17 mouse cellular contexts compared by ENCODE assay signal in the genomic region with DNA sequence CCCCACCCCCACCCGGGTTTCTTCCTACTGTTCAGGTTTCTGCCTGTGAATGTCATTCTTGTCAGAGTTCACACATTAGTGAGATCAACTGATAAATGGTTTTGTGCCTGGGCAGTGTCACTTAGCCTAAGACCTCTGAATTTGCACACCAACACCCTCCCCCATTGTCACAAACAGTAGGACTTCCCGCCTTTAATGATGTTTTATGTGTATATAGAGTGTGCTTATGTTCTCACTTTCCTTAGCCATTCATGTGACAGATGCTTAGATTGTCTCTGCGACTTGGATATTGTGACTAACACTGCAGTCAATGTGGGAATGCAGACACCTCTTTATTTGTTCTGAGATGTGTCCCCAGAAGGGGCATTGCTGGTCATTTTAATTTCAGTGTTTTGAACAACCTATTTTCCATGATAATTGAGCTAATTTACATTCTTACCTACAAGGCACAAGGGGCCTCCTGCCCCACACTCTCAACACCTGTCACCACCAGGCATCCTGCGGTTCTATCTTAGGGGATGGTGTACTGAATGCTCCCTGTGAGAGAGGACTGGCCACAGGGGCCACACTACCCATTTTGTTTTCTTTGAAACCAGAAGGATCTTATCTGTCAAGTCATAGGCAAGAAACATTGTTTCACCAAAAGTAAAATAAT.
DNase-seq lines count a peak whose midpoint lies in the region; ATAC-seq and TF ChIP-seq lines count a peak whose summit lies in the region.
"Had no signal": no experiment of that assay in that cellular context is flagged by ENCODE, and none has a peak within 500 bp of the region (broad histone marks: within the 10 kb centered on the region; RNA-seq: fewer than 3 reads in every experiment).

No protein-coding gene starts in this region.

- TF ChIP-seq CTCF in ES-Bruce4 (IDR thresholded peaks at IDR 0.05; ENCODE audit: low read depth, low read length) = no peak

- H3K4me2 ChIP-seq in kidney, embryonic 14.5 days (replicated peaks; ENCODE audit: low read depth, low read length) = no peak overlapping the region
- no peak overlapping the region for H3K4me2 ChIP-seq in forebrain, embryonic 13.5 days
- H3K4me2 ChIP-seq: neural tube, embryonic 12.5 days had no signal

- peak; percentile 79 for TF ChIP-seq EP300 in ES-Bruce4 (IDR thresholded peaks at IDR 0.05; ENCODE audit: insufficient read depth, low read depth, low read length)

- H3K36me3 ChIP-seq in kidney, embryonic 14.5 days (ENCODE audit: control insufficient read depth, insufficient read depth, low read length) = no peaks in the 10 kb centered on the region
- H3K36me3 ChIP-seq in ES-Bruce4 (ENCODE audit: control insufficient read depth, insufficient read depth, low read length, poor library complexity, severe bottlenecking) = no peaks in the 10 kb centered on the region
- H3K36me3 ChIP-seq in forebrain, embryonic 13.5 days (ENCODE audit: poor library complexity, severe bottlenecking) = no peaks in the 10 kb centered on the region
- H3K36me3 ChIP-seq: G1E; heart, embryonic 10.5 days; limb, embryonic 10.5 days; neural tube, embryonic 12.5 days had no signal

- H3K9me3 ChIP-seq in kidney, embryonic 14.5 days (ENCODE audit: control insufficient read depth, low read length) = no peaks in the 10 kb centered on the region
- no peaks in the 10 kb centered on the region for H3K9me3 ChIP-seq in ES-Bruce4 (replicated peaks; ENCODE audit: control insufficient read depth, insufficient read depth, low read length, poor library complexity, severe bottlenecking)
- H3K9me3 ChIP-seq in forebrain, embryonic 13.5 days (replicated peaks) = no peaks in the 10 kb centered on the region
- H3K9me3 ChIP-seq: heart, embryonic 10.5 days; limb, embryonic 10.5 days; neural tube, embryonic 12.5 days had no signal

- intact Hi-C loops in left cerebral cortex, postnatal 10 days (cut with DNase I) = no loop called here

- H3K27me3 ChIP-seq in kidney, embryonic 14.5 days (ENCODE audit: control insufficient read depth, insufficient read depth, low read length) = no peaks in the 10 kb centered on the region
- no peaks in the 10 kb centered on the region for H3K27me3 ChIP-seq in ES-Bruce4 (ENCODE audit: control insufficient read depth, insufficient read depth, low read length, poor library complexity, severe bottlenecking)
- no peaks in the 10 kb centered on the region for H3K27me3 ChIP-seq in forebrain, embryonic 13.5 days
- H3K27me3 ChIP-seq: neural tube, embryonic 12.5 days had no signal

- DNase-seq in kidney, adult 9 months = no peak
- DNase-seq in right cerebral cortex, postnatal 25 days = no peak
- DNase-seq in left cerebral cortex, postnatal 10 days (ENCODE audit: extremely low spot score in 1 of 2, low spot score in 2 of 2) = no peak
- DNase-seq: adrenal gland, postnatal 25 days; cerebellum, adult 8-10 months; kidney, adult 11 months; kidney, postnatal 14 days; liver, postnatal 0 days; lung, postnatal 10 days had no signal

- H3K4me1 ChIP-seq in kidney, embryonic 14.5 days (ENCODE audit: control insufficient read depth, insufficient read depth, low read length) = 0 out of 2 replicates have a peak, but pooled peaks cover 8% of the 10 kb centered on the region
- H3K4me1 ChIP-seq in ES-Bruce4 (ENCODE audit: control insufficient read depth, insufficient read depth, low read length) = no peaks in the 10 kb centered on the region
- H3K4me1 ChIP-seq in forebrain, embryonic 13.5 days = peaks cover 25% of the 10 kb centered on the region

- H3K9ac ChIP-seq in kidney, embryonic 14.5 days (ENCODE audit: low read depth, low read length) = no peak overlapping the region
- H3K9ac ChIP-seq in ES-Bruce4 (ENCODE audit: low read depth, poor library complexity, severe bottlenecking) = no peak overlapping the region
- no peak overlapping the region for H3K9ac ChIP-seq in forebrain, embryonic 13.5 days
- H3K9ac ChIP-seq: liver, postnatal 0 days; neural tube, embryonic 12.5 days had no signal

- no peak overlapping the region for H3K27ac ChIP-seq in kidney, embryonic 14.5 days (ENCODE audit: low read depth, low read length)
- H3K27ac ChIP-seq in ES-Bruce4 (ENCODE audit: insufficient read depth, low read length) = no peak overlapping the region
- peak overlapping the region; percentile 57 for H3K27ac ChIP-seq in forebrain, embryonic 13.5 days
- H3K27ac ChIP-seq: heart, embryonic 10.5 days; limb, embryonic 10.5 days; neural tube, embryonic 12.5 days had no signal

- 9% methylated on average over 4 of the region's 4 CpGs for WGBS in kidney, embryonic 14.5 days
- WGBS in forebrain, embryonic 13.5 days = 14% methylated on average over 4 of the region's 4 CpGs

- TF ChIP-seq POLR2A in ES-Bruce4 (IDR thresholded peaks at IDR 0.05; ENCODE audit: insufficient read depth, low read length) = no peak

- ATAC-seq in kidney, embryonic 14.5 days (ENCODE audit: low FRiP score, low TSS enrichment) = 0 out of 2 replicates have a peak, but pooled peaks have one; percentile 43
- ATAC-seq in forebrain, embryonic 13.5 days = peak; percentile 66
- 0 out of 2 replicates have a peak, but pooled peaks have one; percentile 47 for ATAC-seq in monocyte, adult 5-6 weeks (replicated peaks; ENCODE audit: insufficient number of reproducible peaks, low FRiP score, low TSS enrichment, poor library complexity, severe bottlenecking)
- ATAC-seq: liver, postnatal 0 days had no signal

- H3K4me3 ChIP-seq in kidney, embryonic 14.5 days (ENCODE audit: low read length) = no peak overlapping the region
- no peak overlapping the region for H3K4me3 ChIP-seq in ES-Bruce4 (ENCODE audit: low read depth, low read length)
- no peak overlapping the region for H3K4me3 ChIP-seq in forebrain, embryonic 13.5 days
- H3K4me3 ChIP-seq: heart, embryonic 10.5 days; limb, embryonic 10.5 days; neural tube, embryonic 12.5 days had no signal
